Mouse (Mus musculus) T-helper 17 cell (primary cell): ENCODE results near the gene Fam227a.
"Not testable (repeated sequence)": the region's sequence is repeated elsewhere in the genome, so short reads cannot be mapped to it uniquely, and the experiment has no call there.

Experiments
- in situ Hi-C, 2 experiments: fragments of 300-600 bp; cut with MboI, MseI; formaldehyde crosslinking; loops; 1 replicate in 1 of 2; 2 replicates in 1 of 2; pipeline ENCODE4 v1.15.1; 2025; ENCODE audit warnings: high pct_unique_total_duplicates in 2 of 2

Fam227a gene

DNA sequence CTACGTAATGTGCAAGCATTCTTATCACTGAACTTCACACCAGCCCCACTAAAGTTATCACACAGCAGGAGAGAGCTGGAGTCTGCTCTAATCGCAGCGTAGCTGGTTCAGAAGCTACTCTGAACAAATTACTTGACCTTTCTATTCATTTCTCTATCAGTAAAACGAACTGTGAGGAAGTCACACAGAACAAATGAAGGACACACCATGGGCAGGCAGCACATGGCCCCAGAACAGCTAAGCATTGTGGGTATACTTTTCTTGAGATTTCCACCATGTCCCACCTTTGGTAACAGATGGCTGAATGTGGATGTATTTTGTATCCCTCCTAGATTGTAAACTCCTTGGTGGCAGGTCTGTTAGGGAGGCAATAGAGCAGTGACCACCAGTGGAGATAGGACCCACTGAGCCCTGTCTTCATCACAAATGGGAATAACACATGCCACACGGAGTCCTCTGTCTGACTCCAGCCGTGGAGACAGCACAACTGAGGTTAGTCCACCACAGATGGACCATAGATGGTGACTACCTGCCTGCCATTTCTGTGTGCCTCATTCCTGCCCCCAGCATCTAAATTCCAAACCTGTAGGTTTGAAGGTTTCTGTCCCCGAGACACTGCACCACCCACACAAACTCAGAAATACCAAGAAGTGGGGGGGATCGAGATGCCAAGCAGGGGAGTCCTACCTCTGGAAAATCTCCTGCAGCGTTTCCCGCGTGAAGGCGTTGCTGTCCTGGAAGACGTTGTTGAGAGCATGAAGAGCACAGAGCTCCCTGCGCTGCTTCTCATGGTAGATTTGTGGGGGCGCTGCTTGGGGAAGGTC, 27.5 kb upstream of the Fam227a start:
- in situ Hi-C loops, result loop anchor here (25.0 kb wide), 2 partner anchors 1724 to 1874 kb away; partner anchors contain the start of genes Eif3d (in 1 of the 2) and Foxred2 (in 1 of the 2)

- in situ Hi-C loops, result loop anchor here (25.0 kb wide), 2 partner anchors 1723 to 1873 kb away; partner anchors contain the start of genes Eif3d (in 1 of the 2) and Foxred2 (in 1 of the 2)
Measured at GRCm38 (mm10) chr15:79685141-79685641, 26.4 kb upstream of the Fam227a start.

GRCm38 (mm10) chr15:79684616-79685015, 25.9 kb upstream of the Fam227a start:
- in situ Hi-C loops, result loop anchor here (5.0 to 25.0 kb wide), 3 partner anchors 1118 to 1872 kb away; partner anchors contain the start of genes Eif3d (in 1 of the 2) and Foxred2 (in 1 of the 2)

DNA sequence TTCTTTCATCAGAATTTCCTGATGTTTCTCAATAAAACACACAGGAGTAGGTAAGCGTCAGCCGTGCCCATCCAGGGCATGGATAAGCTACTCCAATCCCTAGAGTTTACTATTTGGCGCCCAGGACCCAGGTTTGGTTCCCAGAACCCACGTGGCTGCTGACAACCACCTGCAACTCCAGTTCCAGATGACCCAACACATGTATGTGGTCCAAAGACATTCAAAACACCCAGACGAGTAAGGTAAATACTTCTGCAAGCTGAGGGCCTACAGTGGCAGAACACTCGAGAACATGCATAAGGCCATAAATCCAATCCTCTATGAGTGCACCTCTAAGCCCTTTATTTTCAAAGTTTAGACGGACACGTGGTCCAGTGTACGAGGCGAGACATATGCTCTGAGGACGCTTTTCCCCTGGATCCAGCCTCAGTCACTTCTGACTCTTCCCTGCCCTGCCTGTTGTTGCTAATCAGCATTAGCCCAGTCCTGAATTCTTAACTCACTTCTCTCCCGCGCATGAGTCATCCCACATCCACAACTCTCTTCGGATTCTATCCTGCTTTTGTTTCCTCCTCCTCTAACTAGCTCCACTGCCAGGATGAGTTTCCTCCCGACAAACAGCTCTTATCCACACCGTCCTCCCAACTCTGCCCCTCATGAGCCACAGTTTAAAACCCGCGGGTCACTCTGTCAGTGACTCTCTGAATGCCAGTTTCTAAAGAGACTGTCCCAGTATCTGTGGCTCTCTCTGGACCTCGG, 25.1 kb upstream of the Fam227a start:
- in situ Hi-C loops, result loop anchor here (5.0 to 25.0 kb wide), 3 partner anchors 1118 to 1872 kb away; partner anchors contain the start of genes Eif3d (in 1 of the 2) and Foxred2 (in 1 of the 2)

DNA sequence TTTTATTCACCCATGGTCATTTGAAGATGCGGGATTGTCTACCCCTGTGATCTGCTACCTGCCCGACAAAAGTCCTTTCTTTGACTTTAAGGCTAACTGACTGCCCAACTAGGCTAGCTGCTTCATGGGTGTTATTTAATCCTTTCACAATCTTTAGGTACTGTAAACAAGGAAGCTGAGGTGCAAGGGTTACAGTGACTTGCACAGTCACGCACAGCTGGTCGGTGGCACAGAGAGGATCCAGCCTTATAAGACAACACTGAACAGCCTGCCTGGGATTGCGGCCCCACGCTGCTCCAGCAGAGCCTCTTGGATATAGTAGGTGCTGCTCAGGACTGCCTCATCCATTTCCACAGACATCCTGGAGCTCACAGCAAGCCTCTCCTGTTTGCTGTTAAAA, 24.4 kb upstream of the Fam227a start:
- in situ Hi-C loops, result loop anchor here (5.0 to 25.0 kb wide), 3 partner anchors 1119 to 1871 kb away; partner anchors contain the start of genes Eif3d (in 1 of the 2) and Foxred2 (in 1 of the 2)

DNA sequence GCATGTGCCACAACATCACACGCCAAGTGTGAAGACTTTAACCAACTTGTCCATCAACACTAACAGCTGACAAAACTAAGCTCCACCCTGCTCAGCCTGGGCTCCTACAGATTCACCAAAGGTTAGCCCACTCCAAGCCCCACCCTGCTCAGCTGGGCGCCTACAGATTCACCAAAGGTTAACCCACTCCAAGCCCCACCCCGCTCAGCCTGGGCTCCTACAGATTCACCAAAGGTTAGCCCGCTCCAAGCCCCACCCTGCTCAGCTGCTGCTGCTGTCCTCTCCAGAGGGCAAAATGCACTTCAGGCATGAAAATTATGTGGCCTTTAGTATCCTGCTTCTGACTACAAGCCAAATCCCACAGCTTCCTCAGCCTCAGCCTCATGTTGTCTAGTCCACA, 23.2 kb upstream of the Fam227a start:
- in situ Hi-C loops, result loop anchor here (5.0 to 25.0 kb wide), 3 partner anchors 1120 to 1870 kb away; partner anchors contain the start of genes Eif3d (in 1 of the 2) and Foxred2 (in 1 of the 2)

DNA sequence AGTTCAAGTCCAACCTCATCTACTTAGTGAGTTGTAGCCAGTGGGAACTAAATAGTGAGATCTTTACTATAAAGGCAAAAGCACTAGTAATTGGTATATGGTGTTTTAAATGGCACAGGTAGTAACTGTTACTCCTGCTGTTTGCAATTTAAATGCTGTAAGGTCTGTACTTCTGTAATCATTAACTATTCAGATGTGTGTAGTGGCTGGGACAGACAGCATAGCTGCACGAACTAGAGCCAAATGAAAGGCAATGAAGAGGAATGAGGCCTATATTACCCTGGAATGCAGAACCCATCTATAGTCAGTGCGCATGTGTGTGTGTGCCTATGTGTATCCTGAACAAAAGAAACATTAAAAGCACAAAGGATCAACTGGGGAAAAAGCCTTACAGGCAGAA, 19.2 kb upstream of the Fam227a start:
- in situ Hi-C loops, result loop anchor here (5.0 to 25.0 kb wide), 3 partner anchors 49 to 1866 kb away; partner anchors contain the start of genes Eif3d (in 1 of the 2) and Foxred2 (in 1 of the 2)

DNA sequence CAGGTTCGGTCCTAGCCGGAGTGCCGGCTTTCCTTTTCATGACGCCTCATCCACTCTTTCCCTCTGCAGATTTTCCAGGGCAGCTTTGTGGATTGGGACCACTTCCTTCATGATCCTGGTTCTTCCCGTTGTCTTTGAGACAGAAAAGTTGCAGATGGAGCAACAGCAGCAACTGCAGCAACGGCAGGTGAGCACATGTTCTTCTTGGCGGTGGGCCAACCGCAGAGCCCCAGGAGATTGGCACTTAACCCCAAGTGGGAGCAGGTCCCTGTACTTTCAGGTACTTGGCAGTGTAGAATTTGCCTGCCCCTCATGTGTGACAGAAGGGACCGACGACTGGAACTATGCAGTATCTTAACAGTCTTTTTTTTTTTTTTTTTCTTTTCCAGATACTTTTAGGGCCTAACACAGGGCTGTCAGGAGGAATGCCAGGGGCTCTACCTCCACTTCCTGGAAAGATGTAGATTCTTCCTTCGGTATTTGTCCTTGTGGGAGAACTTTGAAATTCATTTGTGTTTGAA, 13.1 kb upstream of the Fam227a start:
- in situ Hi-C loops, result not testable (repeated sequence)

DNA sequence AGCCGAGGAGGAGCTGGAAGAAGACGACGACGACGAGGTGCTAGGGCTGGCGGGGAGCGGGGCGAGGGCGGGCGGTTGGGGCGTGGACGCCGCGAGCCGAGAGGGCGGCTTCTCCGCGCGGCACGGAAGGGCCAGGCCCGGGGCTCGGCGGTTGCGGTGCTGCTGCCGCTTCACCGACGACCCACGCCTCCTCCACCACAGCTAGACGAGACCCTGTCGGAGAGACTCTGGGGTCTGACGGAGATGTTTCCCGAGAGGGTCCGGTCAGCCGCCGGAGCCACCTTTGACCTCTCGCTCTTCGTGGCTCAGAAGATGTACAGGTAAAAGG, 12.2 kb upstream of the Fam227a start:
- in situ Hi-C loops, result no loop called here

- in situ Hi-C loops, result no loop called here
Measured at GRCm38 (mm10) chr15:79670249-79670971, 11.7 kb upstream of the Fam227a start, which contains the start of gene Tomm22. Gene Tomm22 (plus strand): TSS chr15:79670861.

DNA sequence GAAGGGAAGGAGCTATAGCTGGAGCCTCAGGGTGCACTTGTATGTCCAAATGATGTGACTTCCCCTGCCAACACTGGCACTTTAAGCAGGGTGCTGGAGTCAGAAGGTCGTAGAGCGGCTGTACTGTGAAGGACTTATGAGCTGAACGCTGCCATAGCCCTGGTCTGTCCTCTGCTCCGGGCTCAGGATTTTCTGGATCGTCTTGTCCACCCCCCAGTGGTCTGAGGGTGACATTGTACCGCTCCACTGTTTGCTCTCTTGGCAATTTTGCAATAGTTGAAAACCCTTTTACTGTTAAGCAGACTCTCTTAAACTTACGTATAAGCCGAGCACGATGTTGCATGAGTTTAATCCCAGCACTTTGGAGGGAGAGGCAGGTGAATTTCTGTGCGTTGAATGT, 10.4 kb upstream of the Fam227a start:
- in situ Hi-C loops, result no loop called here

DNA sequence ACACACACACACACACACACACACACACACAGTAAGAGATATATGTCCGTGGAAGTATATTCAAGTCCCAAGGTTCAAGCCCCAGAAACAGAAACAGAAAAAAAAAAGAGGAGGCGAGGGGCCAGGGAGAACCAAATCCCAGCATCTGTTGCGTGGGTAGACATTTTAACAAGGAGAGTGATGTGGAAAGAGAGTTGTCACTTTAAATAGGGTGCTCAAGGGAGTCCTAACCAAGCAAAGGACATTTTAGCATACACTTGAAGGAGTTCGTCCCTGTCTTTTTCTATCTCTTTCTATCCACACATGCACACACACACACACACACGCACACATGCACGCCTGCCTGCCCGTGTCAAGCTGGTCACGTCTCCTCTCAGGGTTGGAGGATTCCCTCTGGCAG, 5.9 kb upstream of the Fam227a start:
- in situ Hi-C loops, result no loop called here

DNA sequence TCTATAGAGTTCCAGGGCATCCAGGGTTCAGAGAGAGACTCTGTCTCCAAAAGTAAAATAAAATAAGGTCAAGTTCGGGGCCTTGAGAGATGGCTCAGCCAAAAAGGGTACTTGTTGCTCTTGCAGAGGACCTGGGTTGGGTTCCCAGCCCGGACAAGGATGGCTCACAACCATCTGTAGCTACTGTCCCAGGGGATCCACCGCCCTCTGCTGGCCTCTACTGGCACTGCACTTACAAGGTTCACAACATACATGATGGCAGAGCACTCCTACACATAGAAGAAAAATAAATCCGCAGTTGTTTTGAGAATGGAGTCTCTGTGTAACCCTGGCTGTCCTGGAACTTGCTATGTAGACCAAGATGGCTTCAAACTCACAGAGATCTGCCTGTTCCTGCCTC, 3.1 kb upstream of the Fam227a start:
- in situ Hi-C loops, result no loop called here

- in situ Hi-C loops, result no loop called here
Measured at GRCm38 (mm10) chr15:79657837-79658530, 772 bp downstream of the Fam227a start.

DNA sequence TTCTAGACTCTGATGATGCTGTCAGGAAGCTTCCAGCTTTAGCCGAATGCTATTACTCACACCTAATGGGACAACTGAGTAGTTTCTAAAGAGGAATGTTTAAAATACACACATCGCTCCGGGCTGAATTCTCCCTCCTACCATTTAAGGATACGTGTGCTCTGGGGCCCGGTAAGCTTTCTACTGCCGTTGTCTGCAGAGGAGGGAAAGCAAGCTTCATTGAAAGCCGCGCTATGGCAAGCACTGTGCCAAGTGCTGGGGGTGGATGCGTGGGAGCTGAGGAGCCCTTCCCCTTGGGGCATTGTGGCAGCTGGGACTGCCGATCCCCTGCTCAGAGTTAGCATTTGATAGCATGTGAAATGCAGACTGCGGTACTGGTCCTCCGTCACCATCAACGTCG, 2.3 kb downstream of the Fam227a start:
- in situ Hi-C loops, result no loop called here

- in situ Hi-C loops, result no loop called here
Measured at GRCm38 (mm10) chr15:79651481-79651880, 7.3 kb downstream of the Fam227a start.

GRCm38 (mm10) chr15:79650569-79650968, 8.2 kb downstream of the Fam227a start:
- in situ Hi-C loops, result no loop called here

- in situ Hi-C loops, result loop anchor here in 1 of 2 experiments (5.0 to 25.0 kb wide), 2 partner anchors 426 to 1536 kb away; partner anchors contain the start of gene Cacng2
Measured at GRCm38 (mm10) chr15:79648130-79648529, 10.6 kb downstream of the Fam227a start.

GRCm38 (mm10) chr15:79645483-79645882, 13.3 kb downstream of the Fam227a start:
- in situ Hi-C loops, result loop anchor here in 1 of 2 experiments (5.0 to 25.0 kb wide), 2 partner anchors 423 to 1533 kb away; partner anchors contain the start of gene Cacng2
